Mouse (Mus musculus) liver, embryonic 14.5 days (tissue): ENCODE measurements around the gene Atrip.

Source experiments
- CTCF ChIP-seq: IDR thresholded peaks from 2 replicates; pipeline ENCODE4 v1.5.1; 2016; ENCODE audit warnings: antibody characterized with exemption, low read depth, control low read depth
- EP300 ChIP-seq: IDR thresholded peaks from 2 replicates; pipeline ENCODE4 v1.6.1; 2016; ENCODE audit warnings: antibody characterized with exemption, low read depth

- TF ChIP-seq CTCF, result no peak
- no peak for TF ChIP-seq EP300
These were observed 33.7 kb downstream of the Atrip start for GRCm38 (mm10) chr9:109040216-109040615.
